Mouse (Mus musculus) inflammation-experienced regulatory T-cells, adult 6 months (primary cell): ENCODE results near the gene Msl3l2. TPM values are rescaled to one million over a fixed set of nuclear protein-coding genes. Genes with fewer than 3 reads are reported as not detected.

ENCODE experiments used
- polyA plus RNA-seq, 3 experiments: library from polyadenylated mRNA; unstranded; fragments of 100-300 nt; shearing (Covaris generic); gene quantifications; one replicate each; pipeline ENCODE4 v1.2.1; 2017

Msl3l2 gene
- polyA plus RNA-seq, 3 experiments from 2014 or later = 1.1 to 2.4 (median 1.9) TPM

Other genes starting within 250 kb of the Msl3l2 start
- gene Tbc1d32, start 121.8 kb downstream of the Msl3l2 start, polyA plus RNA-seq = 1 to 10 TPM in 2 of 3 experiments, under 1 TPM in 1; 0.87 to 2.4 (median 1.5) TPM